ENCODE assay signal across 7 mouse cellular contexts in the genomic region with DNA sequence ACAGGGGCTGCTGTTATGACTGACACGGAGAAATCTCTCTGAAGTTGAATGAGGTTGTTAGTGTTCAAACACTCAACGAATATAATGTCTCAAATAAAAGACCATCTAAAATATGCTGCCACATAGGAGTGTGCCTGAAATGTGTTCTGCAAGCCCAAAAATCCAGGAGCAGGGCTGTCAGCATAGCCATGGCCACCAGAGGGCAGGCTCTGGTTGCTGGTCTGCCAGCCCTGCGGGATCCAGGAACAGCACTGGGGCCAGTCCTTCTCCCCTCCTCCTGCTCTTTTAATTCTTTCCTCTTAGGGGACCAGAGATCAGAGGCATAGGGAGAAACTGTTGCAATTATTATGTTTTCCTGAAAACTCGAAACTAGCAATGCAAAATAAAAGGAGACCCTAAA.
DNase-seq lines count a peak whose midpoint lies in the region; ATAC-seq and TF ChIP-seq lines count a peak whose summit lies in the region.

No protein-coding gene starts in this region.

- no peak overlapping the region for H3K27ac ChIP-seq in CH12.LX (ENCODE audit: insufficient read depth, low read depth)

- TF ChIP-seq RAD21 in CH12.LX (IDR thresholded peaks at IDR 0.05; ENCODE audit: low read depth, low read length) = peak; percentile 55

- no peaks in the 10 kb centered on the region for H3K36me3 ChIP-seq in CH12.LX (replicated peaks in 1 of 2; ENCODE audit: control insufficient read depth in 1 of 2, insufficient read depth in 1 of 2, low read length in 1 of 2)

- H3K79me2 ChIP-seq in CH12.LX (replicated peaks; ENCODE audit: control insufficient read depth, extremely low read depth, insufficient read depth, poor library complexity, severe bottlenecking) = no peaks in the 10 kb centered on the region

- peaks cover 0 to 5% of the 10 kb centered on the region in 2 experiments; a peak in 2 of 4 replicates for H3K4me1 ChIP-seq in CH12.LX (ENCODE audit: control insufficient read depth in 1 of 2, insufficient read depth in 2 of 2)

- in situ Hi-C loops in CH12.LX (cut with MboI; ENCODE audit: low pct_ligation_motif_present, low pct_unique_long_range_greater_than_20kb, low sequenced_read_pairs) = no loop called here

- no peak overlapping the region for H3K4me2 ChIP-seq in CH12.LX (ENCODE audit: insufficient read depth, low read depth, poor library complexity, severe bottlenecking)

- H3K27me3 ChIP-seq in CH12.LX (replicated peaks) = peaks cover 36% of the 10 kb centered on the region

- TF ChIP-seq CTCF in CH12.LX (conservative IDR thresholded peaks at IDR 0.05 in 1 of 2, IDR thresholded peaks at IDR 0.05 in 1 of 2; ENCODE audit: low read depth in 2 of 2, low read length in 2 of 2) = peak; percentile 58 to 78

- TF ChIP-seq POLR2A in CH12.LX (IDR thresholded peaks at IDR 0.05; ENCODE audit: low read depth, low read length) = no peak

- peak; percentile 83 for ATAC-seq in megakaryocyte progenitor cell, adult 5-6 weeks (replicated peaks; ENCODE audit: poor library complexity)

- dilution Hi-C loops in CH12.LX (cut with MboI; ENCODE audit: extremely low pct_ligation_motif_present, extremely low pct_unique_long_range_greater_than_20kb, low sequenced_read_pairs) = no loop called here

- no peaks in the 10 kb centered on the region for H3K9me3 ChIP-seq in CH12.LX (replicated peaks; ENCODE audit: low read length)

- peak; percentile 62 for DNase-seq in 416B (ENCODE audit: low read depth)
- peak; percentile 17 for DNase-seq in CH12.LX (ENCODE audit: extremely low read depth)
- peak; percentile 63 to 64 for DNase-seq in cerebellum, postnatal 36 days
- peak; percentile 86 for DNase-seq in heart, postnatal 4 days
- peak; percentile 78 to 79 for DNase-seq in layer of hippocampus, postnatal 14 days (ENCODE audit: low spot score in 2 of 2)
- DNase-seq in right cerebral cortex, postnatal 25 days = peak; percentile 72

- no peak overlapping the region for H3K9ac ChIP-seq in CH12.LX (ENCODE audit: insufficient read depth, low read depth)

- no peak overlapping the region for H3K4me3 ChIP-seq in CH12.LX (replicated peaks in 1 of 3; ENCODE audit: low read depth in 2 of 3, low read length in 2 of 3, poor library complexity in 1 of 3)

- TF ChIP-seq EP300 in CH12.LX (IDR thresholded peaks at IDR 0.05; ENCODE audit: low read length) = no peak

TF ChIP-seq in CH12.LX, 34 proteins besides CTCF, POLR2A, EP300 and RAD21:
- TF ChIP-seq NRF1 (IDR thresholded peaks at IDR 0.05; ENCODE audit: low read depth, low read length) (no peak), SMC3 (IDR thresholded peaks at IDR 0.05; ENCODE audit: low read depth, low read length) (peak; percentile 53)

Comparison
In these comparisons a context has a peak if more than half of its experiments do, and no peak if none do; other contexts are left out.
1. DNase-seq: peak in every context shown above with its lines; median percentile 86 in heart, postnatal 4 days; 78 in layer of hippocampus, postnatal 14 days; 72 in right cerebral cortex, postnatal 25 days; 64 in cerebellum, postnatal 36 days; 62 in 416B; 17 in CH12.LX.